Mouse (Mus musculus) heart, embryonic 12.5 days (tissue): Measurements from ENCODE around the gene Cdipt. TPM values are rescaled to one million over a fixed set of nuclear protein-coding genes. Genes with fewer than 3 reads are reported as not detected.

Source experiments
- ATAC-seq: fragments of 200-750 bp; cut with Nextera tagmentation; 2 replicates; pipeline ENCODE4 v1.8.0; 2017; ENCODE audit warnings: moderate TSS enrichment, moderate library complexity; ENCODE audit not compliant: insufficient number of reproducible peaks, low FRiP score
- H3K27ac ChIP-seq: fragments of 300-500 bp; sonication (generic); 2 replicates; pipeline ENCODE4 v1.5.1; 2016; ENCODE audit warnings: mild to moderate bottlenecking, moderate library complexity; ENCODE audit not compliant: poor library complexity, severe bottlenecking
- H3K27me3 ChIP-seq: fragments of 300-500 bp; sonication (generic); replicated peaks from 2 replicates; pipeline ENCODE4 v1.6.1; 2016; ENCODE audit warnings: mild to moderate bottlenecking, moderate library complexity
- H3K36me3 ChIP-seq: fragments of 300-500 bp; sonication (generic); 2 replicates; pipeline ENCODE4 v1.6.1; 2016; ENCODE audit warnings: mild to moderate bottlenecking, moderate library complexity
- H3K4me1 ChIP-seq: fragments of 300-500 bp; sonication (generic); replicated peaks from 2 replicates; pipeline ENCODE4 v1.6.1; 2016; ENCODE audit warnings: mild to moderate bottlenecking
- H3K4me2 ChIP-seq: fragments of 300-500 bp; sonication (generic); 2 replicates; pipeline ENCODE4 v1.6.1; 2016; ENCODE audit warnings: mild to moderate bottlenecking, moderate library complexity
- H3K4me3 ChIP-seq: fragments of 300-500 bp; sonication (generic); 2 replicates; pipeline ENCODE4 v1.5.1; 2016; ENCODE audit warnings: mild to moderate bottlenecking
- H3K9ac ChIP-seq: fragments of 300-500 bp; sonication (generic); 2 replicates; pipeline ENCODE4 v1.6.1; 2016; ENCODE audit warnings: mild to moderate bottlenecking, moderate library complexity
- H3K9me3 ChIP-seq: fragments of 300-500 bp; sonication (generic); replicated peaks from 2 replicates; pipeline ENCODE4 v1.6.1; 2016; ENCODE audit warnings: mild to moderate bottlenecking, moderate library complexity
- WGBS: fragments of 180-500 bp; shearing (Covaris S2); methylation state at CpG from one replicate; pipeline ENCODE4 v1.1.7; 2016; 5-methylcytosine and 5-hydroxymethylcytosine counted together
- polyA plus RNA-seq: library from polyadenylated mRNA; unstranded; fragments of >200 nt; fragmentation: Nextera tagmentation; extraction: Ambion mirVana; gene quantifications from 2 replicates; pipeline ENCODE4 v1.2.1, GENCODE M21; 2016

The Cdipt gene
- polyA plus RNA-seq, 1 experiment from 2014 or later: 75.5 TPM

- H3K9ac ChIP-seq: no peak overlapping the region
- H3K4me2 ChIP-seq: peak overlapping the region; percentile 99; the same call in 1 of the 2 replicates
- H3K9me3 ChIP-seq: no peaks in the 10 kb centered on the region
- H3K27ac ChIP-seq: no peak overlapping the region
- peaks cover 62% of the 10 kb centered on the region for H3K27me3 ChIP-seq
- no peak for ATAC-seq
- no peaks in the 10 kb centered on the region; the same call in 1 of the 2 replicates for H3K36me3 ChIP-seq
- H3K4me1 ChIP-seq: peaks cover 14% of the 10 kb centered on the region
- 5% methylated on average over 26 of the region's 26 CpGs for WGBS
- 0 out of 2 replicates have a peak overlapping the region, but pooled peaks have one; percentile 9 for H3K4me3 ChIP-seq
Measured at GRCm38 (mm10) chr7:126950647-126951615, 24.8 kb upstream of the Cdipt start.

- H3K27ac ChIP-seq: no peak overlapping the region
- no peak overlapping the region for H3K4me3 ChIP-seq
- H3K9ac ChIP-seq: no peak overlapping the region
- ATAC-seq: no peak
- peaks cover 63% of the 10 kb centered on the region for H3K27me3 ChIP-seq
- no peaks in the 10 kb centered on the region for H3K36me3 ChIP-seq
- H3K4me2 ChIP-seq: no peak overlapping the region
- H3K9me3 ChIP-seq: no peaks in the 10 kb centered on the region
- peaks cover 14% of the 10 kb centered on the region for H3K4me1 ChIP-seq
- 15% methylated on average over 4 of the region's 4 CpGs for WGBS
Measured at GRCm38 (mm10) chr7:126951741-126952140, 24.0 kb upstream of the Cdipt start.

GRCm38 (mm10) chr7:126952646-126953045 lies 23.1 kb upstream of the Cdipt start:
- 0% methylated on average over 8 of the region's 8 CpGs for WGBS
- Histone ChIP-seq H3K9me3 (no peaks in the 10 kb centered on the region), H3K4me1 (peaks cover 14% of the 10 kb centered on the region), H3K4me3 (no peak overlapping the region), H3K9ac (no peak overlapping the region), H3K36me3 (no peaks in the 10 kb centered on the region), H3K27ac (no peak overlapping the region), H3K27me3 (peaks cover 65% of the 10 kb centered on the region), H3K4me2 (no peak overlapping the region)
- ATAC-seq: no peak

GRCm38 (mm10) chr7:126955125-126955524 lies 20.6 kb upstream of the Cdipt start:
- 53% methylated on average over 3 of the region's 3 CpGs for WGBS
- Histone ChIP-seq H3K36me3 (no peaks in the 10 kb centered on the region), H3K4me1 (peaks cover 5% of the 10 kb centered on the region), H3K4me3 (no peak overlapping the region), H3K9me3 (no peaks in the 10 kb centered on the region), H3K4me2 (no peak overlapping the region), H3K9ac (no peak overlapping the region), H3K27me3 (peaks cover 55% of the 10 kb centered on the region), H3K27ac (no peak overlapping the region)
- no peak for ATAC-seq

GRCm38 (mm10) chr7:126959780-126960179 lies 15.9 kb upstream of the Cdipt start:
- Histone ChIP-seq H3K27me3 (peaks cover 49% of the 10 kb centered on the region), H3K9me3 (no peaks in the 10 kb centered on the region), H3K4me2 (no peak overlapping the region), H3K27ac (no peak overlapping the region), H3K4me1 (no peaks in the 10 kb centered on the region), H3K9ac (no peak overlapping the region), H3K36me3 (no peaks in the 10 kb centered on the region), H3K4me3 (no peak overlapping the region)
- no peak for ATAC-seq
- 60% methylated on average over 9 of the region's 9 CpGs for WGBS

- no peaks in the 10 kb centered on the region for H3K9me3 ChIP-seq
- 79% methylated on average over 5 of the region's 5 CpGs for WGBS
- H3K4me3 ChIP-seq: no peak overlapping the region
- no peaks in the 10 kb centered on the region for H3K36me3 ChIP-seq
- no peak for ATAC-seq
- H3K4me1 ChIP-seq: no peaks in the 10 kb centered on the region
- H3K4me2 ChIP-seq: no peak overlapping the region
- no peak overlapping the region for H3K9ac ChIP-seq
- peaks cover 45% of the 10 kb centered on the region for H3K27me3 ChIP-seq
- H3K27ac ChIP-seq: no peak overlapping the region
Measured at GRCm38 (mm10) chr7:126961095-126961494, 14.6 kb upstream of the Cdipt start.

GRCm38 (mm10) chr7:126961965-126962364 lies 13.7 kb upstream of the Cdipt start:
- 82% methylated on average over 4 of the region's 4 CpGs for WGBS
- H3K4me3 ChIP-seq: no peak overlapping the region
- H3K4me2 ChIP-seq: no peak overlapping the region
- peaks cover 41% of the 10 kb centered on the region for H3K27me3 ChIP-seq
- ATAC-seq: no peak
- no peak overlapping the region for H3K27ac ChIP-seq
- H3K9me3 ChIP-seq: no peaks in the 10 kb centered on the region
- H3K4me1 ChIP-seq: no peaks in the 10 kb centered on the region
- no peak overlapping the region for H3K9ac ChIP-seq
- H3K36me3 ChIP-seq: no peaks in the 10 kb centered on the region

GRCm38 (mm10) chr7:126963548-126964286 lies 12.0 kb upstream of the Cdipt start:
- Histone ChIP-seq H3K4me3 (no peak overlapping the region), H3K27me3 (peaks cover 36% of the 10 kb centered on the region), H3K4me1 (no peaks in the 10 kb centered on the region), H3K36me3 (no peaks in the 10 kb centered on the region), H3K9ac (0 out of 2 replicates have a peak overlapping the region, but pooled peaks have one; percentile 13), H3K9me3 (no peaks in the 10 kb centered on the region), H3K27ac (no peak overlapping the region), H3K4me2 (0 out of 2 replicates have a peak overlapping the region, but pooled peaks have one; percentile 19)
- no peak for ATAC-seq
- 23% methylated on average over 19 of the region's 19 CpGs for WGBS

- H3K4me1 ChIP-seq: no peaks in the 10 kb centered on the region
- WGBS: 52% methylated on average over 3 of the region's 3 CpGs
- H3K4me3 ChIP-seq: no peak overlapping the region
- H3K36me3 ChIP-seq: no peaks in the 10 kb centered on the region
- no peak overlapping the region for H3K27ac ChIP-seq
- no peak overlapping the region for H3K4me2 ChIP-seq
- no peaks in the 10 kb centered on the region for H3K9me3 ChIP-seq
- no peak overlapping the region for H3K9ac ChIP-seq
- ATAC-seq: no peak
- H3K27me3 ChIP-seq: peaks cover 36% of the 10 kb centered on the region
Measured at GRCm38 (mm10) chr7:126965568-126965967, 10.1 kb upstream of the Cdipt start.

GRCm38 (mm10) chr7:126967361-126967760 lies 8.4 kb upstream of the Cdipt start:
- Histone ChIP-seq H3K9me3 (no peaks in the 10 kb centered on the region), H3K4me1 (no peaks in the 10 kb centered on the region), H3K36me3 (no peaks in the 10 kb centered on the region), H3K27ac (no peak overlapping the region), H3K27me3 (peaks cover 22% of the 10 kb centered on the region), H3K9ac (no peak overlapping the region), H3K4me2 (no peak overlapping the region), H3K4me3 (no peak overlapping the region)
- ATAC-seq: no peak
- WGBS: 56% methylated on average over 6 of the region's 6 CpGs

GRCm38 (mm10) chr7:126975493-126975892 lies 221 bp upstream of the Cdipt start:
- Histone ChIP-seq H3K9me3 (no peaks in the 10 kb centered on the region), H3K27me3 (no peaks in the 10 kb centered on the region), H3K4me2 (peak overlapping the region; percentile 83), H3K27ac (no peak overlapping the region), H3K4me1 (peaks cover 10% of the 10 kb centered on the region), H3K4me3 (peak overlapping the region; percentile 85), H3K36me3 (peaks cover 27% of the 10 kb centered on the region), H3K9ac (peak overlapping the region; percentile 44; the same call in 1 of the 2 replicates)
- WGBS: 12% methylated on average over 8 of the region's 8 CpGs
- no peak for ATAC-seq
